ENCODE assay signal across 8 mouse cellular contexts in genomic region chr19:29521637-29522435, GRCm38 (mm10). TPM values are rescaled to one million over a fixed set of nuclear protein-coding genes. Genes with fewer than 3 reads are reported as not detected.
DNase-seq lines count a peak whose midpoint lies in the region; ATAC-seq and TF ChIP-seq lines count a peak whose summit lies in the region.

TSS of gene Ric1 (plus strand) at chr19:29522282.

- peaks cover 10% of the 10 kb centered on the region for H3K4me1 ChIP-seq in hindbrain, embryonic 12.5 days

- peak within 1 kb of the TSS; percentile 94 for H3K27ac ChIP-seq in hindbrain, embryonic 12.5 days

- in situ Hi-C loops in Patski (cut with MboI; ENCODE audit: low pct_unique_long_range_greater_than_20kb), result loop anchor here (25.0 kb wide), 1 partner anchor 735 kb away; no protein-coding TSS in a partner anchor

- peak within 1 kb of the TSS; percentile 79 for H3K4me2 ChIP-seq in hindbrain, embryonic 12.5 days (replicated peaks)

- no peaks in the 10 kb centered on the region for H3K27me3 ChIP-seq in Patski
- H3K27me3 ChIP-seq in hindbrain, embryonic 12.5 days, result no peaks in the 10 kb centered on the region

- DNase-seq in Patski (ENCODE audit: low read depth, low spot score), result no peak
- peak; percentile 94 to 96 for DNase-seq in cerebellum, postnatal 10 days
- peak; percentile 80 to 81 for DNase-seq in frontal cortex, postnatal 14 days (ENCODE audit: low spot score in 2 of 2)
- peak; percentile 86 to 89 for DNase-seq in layer of hippocampus, postnatal 14 days (ENCODE audit: low spot score in 2 of 2)
- DNase-seq in lung, postnatal 10 days, result peak; percentile 91
- DNase-seq in ovary, postnatal 14 days (ENCODE audit: low spot score), result peak; percentile 78
- DNase-seq in thymus, postnatal 10 days (ENCODE audit: low spot score in 2 of 2), result peak; percentile 78 to 80

- CTCF ChIA-PET in Patski (lab: Charles Lee), result interaction anchor here (1.0 to 1.1 kb wide), 3 partner anchors 8 to 166 kb away, joined by 3 to 6 read pairs (median 3); no protein-coding TSS in a partner anchor

- H3K9me3 ChIP-seq in hindbrain, embryonic 12.5 days (replicated peaks), result no peaks in the 10 kb centered on the region

- peak within 1 kb of the TSS; percentile 80 for H3K4me3 ChIP-seq in hindbrain, embryonic 12.5 days

- H3K36me3 ChIP-seq in hindbrain, embryonic 12.5 days, result no peaks in the 10 kb centered on the region

- H3K9ac ChIP-seq in hindbrain, embryonic 12.5 days, result peak within 1 kb of the TSS; percentile 88

- POLR2A ChIA-PET in Patski (lab: Charles Lee), result no interaction called here

- ATAC-seq in Patski, result peak; percentile 93
- peak; percentile 97 for ATAC-seq in hindbrain, embryonic 12.5 days (ENCODE audit: low FRiP score)

- under 1% methylated on average over 48 of the region's 80 CpGs for WGBS in hindbrain, embryonic 12.5 days

- no peak for TF ChIP-seq CTCF in Patski (IDR thresholded peaks at IDR 0.05)

RNA-seq across cellular contexts. Expression of gene Ric1, which starts in this region (rescaled TPM):
- polyA plus RNA-seq in Patski (2021), result 28.8 TPM
- 17.5 and 20.1 TPM in 2 replicates for polyA plus RNA-seq in hindbrain, embryonic 12.5 days (2016; fragmentation: Nextera tagmentation; extraction: Ambion mirVana)
- total RNA-seq in layer of hippocampus, postnatal 14 days (2021), result 10 to 100 TPM; 45.4 to 46.1 TPM
